Mouse (Mus musculus) lung, postnatal 0 days (tissue): Measurements from ENCODE around the gene Cnbd2.

Source experiments
- CTCF ChIP-seq: IDR thresholded peaks from 2 replicates; pipeline ENCODE4 v1.5.1; 2016; ENCODE audit warnings: antibody characterized with exemption, mild to moderate bottlenecking
- EP300 ChIP-seq: IDR thresholded peaks from 2 replicates; pipeline ENCODE4 v1.6.1; 2016; ENCODE audit warnings: antibody characterized with exemption, mild to moderate bottlenecking, control low read depth

DNA sequence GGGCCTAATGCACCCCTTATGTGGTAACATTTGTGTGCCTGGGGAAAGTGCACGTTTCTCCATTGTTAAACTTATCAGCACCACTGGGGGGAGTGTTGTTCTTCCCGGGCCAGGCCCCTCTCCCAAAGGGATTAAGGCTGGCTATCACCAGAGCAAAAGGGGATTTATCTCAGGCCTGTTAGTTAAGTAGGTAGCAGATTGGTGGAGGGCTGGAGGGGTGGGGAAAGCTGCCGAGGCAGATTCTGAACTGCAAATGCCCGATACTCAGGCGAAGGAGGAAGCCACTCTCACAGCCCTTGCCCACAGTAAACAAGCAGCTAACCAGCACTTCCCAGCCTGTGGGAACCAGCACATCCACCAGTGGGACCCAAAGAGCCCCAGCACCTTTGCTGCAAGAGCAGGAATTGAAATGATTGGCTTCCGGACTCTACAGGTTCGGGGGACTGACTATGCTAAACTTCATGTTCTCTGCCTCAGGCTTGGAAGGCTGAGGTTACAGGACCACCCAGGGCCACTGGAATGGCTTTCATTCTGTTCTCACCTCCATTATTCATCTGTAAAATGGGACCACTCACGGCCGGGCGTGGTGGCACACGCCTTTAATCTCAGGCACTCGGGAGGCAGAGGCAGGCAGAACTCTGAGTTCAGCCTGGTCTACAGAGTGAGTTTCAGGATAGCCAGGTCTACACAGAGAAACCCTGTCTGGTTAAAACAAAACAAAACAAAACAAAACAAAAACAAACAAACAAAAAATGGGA lies 32.9 kb downstream of the Cnbd2 start:
- TF ChIP-seq CTCF (peak; percentile 52), EP300 (no peak)
